Mouse (Mus musculus): ENCODE measurements around the gene Akr1e1.
"Not testable (repeated sequence)": the region's sequence is repeated elsewhere in the genome, so short reads cannot be mapped to it uniquely, and the experiment has no call there.

GRCm38 (mm10) chr13:4603431-4603830, 5.5 kb downstream of the Akr1e1 start:
- TF ChIP-seq POLR2A (IDR thresholded peaks at IDR 0.05; ENCODE audit: control insufficient read depth, low read depth, low read length); CTCF (IDR thresholded peaks at IDR 0.05; ENCODE audit: control insufficient read depth, insufficient read depth, insufficient replicate concordance, low read depth, low read length): not testable (repeated sequence)

Measured in testis, adult 2 months (tissue).